Mouse (Mus musculus): ENCODE measurements around the gene Fcrlb.

DNA sequence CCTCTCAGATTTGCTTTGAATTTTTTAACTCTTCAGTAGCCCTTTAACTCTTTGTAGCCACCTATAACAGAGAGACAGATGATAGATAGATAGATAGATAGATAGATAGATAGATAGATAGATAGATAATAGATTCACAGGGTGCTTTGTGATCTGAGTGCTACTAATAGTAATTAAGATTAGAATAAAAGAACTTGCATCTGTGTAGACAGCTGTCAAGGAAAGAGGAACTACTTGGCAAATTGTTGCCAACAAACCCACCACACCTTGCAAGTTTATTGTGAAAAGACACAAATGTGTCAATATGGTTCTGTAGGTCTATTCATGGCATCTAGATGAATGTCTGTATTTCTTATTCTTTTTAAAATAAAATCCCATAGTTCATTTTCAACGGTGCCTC lies 21.2 kb upstream of the Fcrlb start:
- no peak for TF ChIP-seq CTCF (IDR thresholded peaks at IDR 0.05; ENCODE audit: borderline replicate concordance, insufficient read depth, low read depth, low read length)
- no peak for TF ChIP-seq POLR2A (IDR thresholded peaks at IDR 0.05; ENCODE audit: borderline replicate concordance, insufficient read depth, low read length)

All from cerebellum, adult 2 months (tissue).